Mouse (Mus musculus) midbrain, embryonic 14.5 days (tissue): ENCODE measurements around the gene Asap3. TPM values are rescaled to one million over a fixed set of nuclear protein-coding genes. Genes with fewer than 3 reads are reported as not detected.
A peak's percentile ranks its signal among the peaks of the same experiment; 100 is the strongest.

ENCODE experiments used
- ATAC-seq: fragments of 200-750 bp; cut with Nextera tagmentation; 2 replicates; pipeline ENCODE4 v1.8.0; 2017; ENCODE audit warnings: moderate number of reproducible peaks, moderate library complexity; ENCODE audit not compliant: low FRiP score, low TSS enrichment
- DNase-seq: peaks from one replicate; pipeline ENCODE4 v3.0.0-alpha.2; 2015
- H3K27ac ChIP-seq: fragments of 300-500 bp; sonication (generic); replicated peaks from 2 replicates; pipeline ENCODE4 v1.5.1; 2014; ENCODE audit warnings: mild to moderate bottlenecking, low read depth, low read length, moderate library complexity
- H3K27me3 ChIP-seq: fragments of 300-500 bp; sonication (generic); 2 replicates; pipeline ENCODE4 v1.6.1; 2014; ENCODE audit warnings: low read length, control low read depth, mixed read lengths; ENCODE audit not compliant: control insufficient read depth, insufficient read depth
- H3K36me3 ChIP-seq: fragments of 300-500 bp; sonication (generic); 2 replicates; pipeline ENCODE4 v1.6.1; 2014; ENCODE audit warnings: low read length, control low read depth; ENCODE audit not compliant: control insufficient read depth, insufficient read depth
- H3K4me1 ChIP-seq: fragments of 300-500 bp; sonication (generic); 2 replicates; pipeline ENCODE4 v1.6.1; 2014; ENCODE audit warnings: mild to moderate bottlenecking, antibody characterized with exemption, low read length, control low read depth; ENCODE audit not compliant: control insufficient read depth, insufficient read depth
- H3K4me2 ChIP-seq: fragments of 300-500 bp; sonication (generic); 2 replicates; pipeline ENCODE4 v1.6.1; 2014; ENCODE audit warnings: mild to moderate bottlenecking, low read length, moderate library complexity
- H3K4me3 ChIP-seq: fragments of 300-500 bp; sonication (generic); replicated peaks from 2 replicates; pipeline ENCODE4 v1.5.1; 2014; ENCODE audit warnings: low read depth, low read length
- H3K9ac ChIP-seq: fragments of 300-500 bp; sonication (generic); replicated peaks from 2 replicates; pipeline ENCODE4 v1.6.1; 2014; ENCODE audit warnings: mild to moderate bottlenecking, low read length, moderate library complexity
- H3K9me3 ChIP-seq: fragments of 300-500 bp; sonication (generic); 2 replicates; pipeline ENCODE4 v1.6.1; 2016; ENCODE audit warnings: low read length, control low read depth, mixed read lengths; ENCODE audit not compliant: control insufficient read depth
- WGBS: fragments of 180-500 bp; shearing (Covaris S2); extraction: QIAGEN DNeasy Blood & Tissue Kit; methylation state at CpG from one replicate; pipeline ENCODE4 v1.1.7; 2014; 5-methylcytosine and 5-hydroxymethylcytosine counted together
- polyA plus RNA-seq: library from polyadenylated mRNA; unstranded; fragments of >200 nt; fragmentation: Nextera tagmentation; extraction: Ambion mirVana; gene quantifications from 2 replicates; pipeline ENCODE4 v1.2.1, GENCODE M21; 2014

The Asap3 gene
- polyA plus RNA-seq, 1 experiment from 2014 or later: 3.4 TPM

DNA sequence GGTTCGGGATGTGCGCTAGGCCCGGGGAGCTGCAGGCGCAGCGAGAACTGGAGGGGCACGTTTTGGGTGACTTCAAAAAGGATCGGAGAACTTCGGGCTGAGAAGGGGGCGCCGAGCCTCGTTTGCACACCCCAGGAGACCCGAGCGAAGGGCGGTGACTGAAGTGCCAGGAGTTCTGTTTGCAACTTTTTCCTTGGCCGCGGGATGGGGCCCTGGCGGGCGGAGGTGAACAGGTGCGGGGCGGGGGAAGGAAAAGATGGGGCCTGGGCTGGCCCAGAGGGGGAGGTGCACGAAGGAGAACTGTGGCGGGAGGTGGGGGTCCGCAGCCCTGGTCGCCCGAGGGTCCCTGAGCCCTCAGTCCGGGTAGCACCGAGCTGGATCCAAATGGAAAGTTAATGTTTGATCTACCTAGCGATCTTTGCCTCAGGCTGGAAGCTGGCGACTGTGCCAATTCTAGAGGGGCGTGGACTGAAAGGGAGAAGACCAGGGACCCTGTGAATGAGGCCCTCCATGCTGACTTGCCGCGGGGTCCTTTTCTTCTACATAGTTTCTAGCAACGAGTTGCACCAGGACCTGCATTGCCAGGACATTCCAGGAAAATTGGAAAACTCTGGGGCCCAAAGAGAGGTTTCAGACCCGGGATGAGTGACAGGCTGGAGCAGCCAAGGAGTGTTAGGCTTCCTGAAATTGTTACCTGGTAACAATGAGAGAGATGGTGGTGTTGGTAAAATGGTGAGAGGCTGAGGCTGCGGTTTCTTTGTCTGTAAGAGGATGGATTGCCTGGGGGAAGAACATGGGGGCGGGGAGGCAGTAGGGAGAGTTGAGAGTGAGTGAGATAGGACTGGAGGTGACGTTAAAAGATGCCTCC, 42.5 kb downstream of the Asap3 start:
- peak overlapping the region; percentile 57 for H3K4me2 ChIP-seq
- DNase-seq: peak; percentile 29
- H3K9me3 ChIP-seq: no peaks in the 10 kb centered on the region
- H3K4me1 ChIP-seq: peaks cover 18% of the 10 kb centered on the region
- WGBS: under 1% methylated on average over 36 of the region's 37 CpGs
- H3K27ac ChIP-seq: no peak overlapping the region
- ATAC-seq: no peak
- peak overlapping the region; percentile 28 for H3K4me3 ChIP-seq
- no peak overlapping the region for H3K9ac ChIP-seq
- H3K27me3 ChIP-seq: peaks cover 52% of the 10 kb centered on the region
- H3K36me3 ChIP-seq: no peaks in the 10 kb centered on the region

DNA sequence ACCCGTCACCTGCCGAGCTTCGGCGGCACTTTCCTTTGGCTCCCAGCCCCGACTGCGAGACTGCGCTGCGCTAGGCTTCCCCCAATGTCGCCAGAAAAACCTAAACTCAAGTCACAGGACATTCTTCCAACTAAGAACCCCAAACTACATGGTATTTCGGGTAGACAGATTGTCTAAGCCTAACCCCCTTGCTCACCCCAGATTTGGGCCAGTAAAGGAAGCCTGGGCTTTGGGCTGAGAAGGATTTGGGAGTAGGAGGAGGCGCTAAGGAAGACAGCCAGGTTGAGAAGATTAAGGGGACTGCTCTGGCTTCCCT, 43.1 kb downstream of the Asap3 start:
- H3K27me3 ChIP-seq: peaks cover 52% of the 10 kb centered on the region
- H3K4me3 ChIP-seq: no peak overlapping the region
- peaks cover 18% of the 10 kb centered on the region for H3K4me1 ChIP-seq
- DNase-seq (no peak), ATAC-seq (no peak)
- no peak overlapping the region for H3K9ac ChIP-seq
- WGBS: 2% methylated on average over 11 of the region's 11 CpGs
- no peaks in the 10 kb centered on the region for H3K36me3 ChIP-seq
- H3K27ac ChIP-seq: no peak overlapping the region
- H3K9me3 ChIP-seq: no peaks in the 10 kb centered on the region
- no peak overlapping the region for H3K4me2 ChIP-seq

DNA sequence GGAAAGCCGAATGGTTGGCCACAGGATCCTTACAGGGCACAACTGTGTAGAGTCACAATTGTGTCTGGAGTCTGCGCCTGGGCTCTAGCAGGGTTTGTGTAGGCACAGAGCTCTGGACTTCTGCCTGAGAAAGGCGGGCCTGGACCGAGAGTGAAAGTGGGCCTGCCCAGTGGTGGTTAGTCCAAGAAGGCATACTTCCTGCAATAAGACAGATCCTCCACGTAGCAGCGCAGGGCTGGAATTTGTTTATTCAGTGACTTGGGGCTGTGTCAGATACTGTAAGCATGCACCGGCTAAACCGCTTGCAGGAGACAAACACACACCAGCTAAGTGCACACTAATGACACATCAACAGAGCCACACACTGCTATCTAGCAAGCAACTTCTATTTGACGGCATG, 43.6 kb downstream of the Asap3 start:
- DNase-seq: no peak
- 45% methylated on average over 9 of the region's 9 CpGs for WGBS
- Histone ChIP-seq H3K27ac (no peak overlapping the region), H3K9ac (no peak overlapping the region), H3K4me1 (peaks cover 18% of the 10 kb centered on the region), H3K27me3 (peaks cover 52% of the 10 kb centered on the region), H3K9me3 (no peaks in the 10 kb centered on the region), H3K36me3 (no peaks in the 10 kb centered on the region), H3K4me3 (no peak overlapping the region), H3K4me2 (no peak overlapping the region)
- no peak for ATAC-seq

DNA sequence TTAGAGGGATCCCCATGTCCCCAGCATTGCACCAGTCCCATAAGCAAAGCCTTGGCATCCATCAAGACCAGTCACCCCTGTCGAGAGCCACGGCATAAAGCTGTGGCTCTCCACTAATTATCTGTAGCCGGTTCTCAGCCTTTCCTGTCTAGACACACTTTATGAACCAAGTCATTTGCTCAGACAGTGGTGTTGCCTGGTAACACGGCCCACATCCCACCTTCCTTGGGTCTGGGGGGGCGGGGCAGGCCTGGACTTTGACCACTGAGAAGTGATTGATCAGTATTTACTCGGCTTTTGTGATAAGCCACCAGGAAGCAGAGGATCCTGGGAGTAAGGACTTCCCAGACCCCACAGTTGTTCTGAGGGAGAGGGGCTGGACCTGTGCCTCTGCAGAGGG, 49.8 kb downstream of the Asap3 start:
- no peak overlapping the region for H3K9ac ChIP-seq
- no peaks in the 10 kb centered on the region for H3K4me1 ChIP-seq
- ATAC-seq (no peak), DNase-seq (no peak)
- H3K4me2 ChIP-seq: no peak overlapping the region
- WGBS: 67% methylated on average over 6 of the region's 6 CpGs
- H3K27me3 ChIP-seq: no peaks in the 10 kb centered on the region
- no peaks in the 10 kb centered on the region for H3K9me3 ChIP-seq
- no peak overlapping the region for H3K27ac ChIP-seq
- no peak overlapping the region for H3K4me3 ChIP-seq
- no peaks in the 10 kb centered on the region for H3K36me3 ChIP-seq

DNA sequence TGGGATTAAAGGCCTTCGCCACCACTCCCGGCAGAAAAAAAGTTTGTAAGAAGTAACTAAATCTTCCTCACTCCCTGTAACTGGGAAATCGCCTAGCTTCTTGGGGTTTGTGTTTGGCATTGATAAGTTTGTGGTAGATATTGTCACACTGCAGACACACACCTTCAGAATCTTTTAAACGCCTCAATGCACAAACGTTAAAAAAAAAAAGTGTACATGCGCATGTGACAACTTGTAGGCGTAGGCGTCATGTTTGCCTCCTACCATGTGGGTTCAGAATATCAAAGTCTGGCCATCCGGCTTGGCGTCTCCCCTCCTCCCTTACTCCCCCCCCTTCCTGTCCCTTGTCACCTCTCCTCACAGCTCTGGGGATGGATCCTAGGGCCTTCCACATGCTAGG, 50.5 kb downstream of the Asap3 start:
- no peak overlapping the region for H3K4me2 ChIP-seq
- H3K9me3 ChIP-seq: no peaks in the 10 kb centered on the region
- ATAC-seq (no peak), DNase-seq (no peak)
- no peaks in the 10 kb centered on the region for H3K27me3 ChIP-seq
- H3K36me3 ChIP-seq: no peaks in the 10 kb centered on the region
- WGBS: 89% methylated on average over 10 of the region's 10 CpGs
- H3K9ac ChIP-seq: no peak overlapping the region
- no peak overlapping the region for H3K27ac ChIP-seq
- H3K4me3 ChIP-seq: no peak overlapping the region
- H3K4me1 ChIP-seq: no peaks in the 10 kb centered on the region

DNA sequence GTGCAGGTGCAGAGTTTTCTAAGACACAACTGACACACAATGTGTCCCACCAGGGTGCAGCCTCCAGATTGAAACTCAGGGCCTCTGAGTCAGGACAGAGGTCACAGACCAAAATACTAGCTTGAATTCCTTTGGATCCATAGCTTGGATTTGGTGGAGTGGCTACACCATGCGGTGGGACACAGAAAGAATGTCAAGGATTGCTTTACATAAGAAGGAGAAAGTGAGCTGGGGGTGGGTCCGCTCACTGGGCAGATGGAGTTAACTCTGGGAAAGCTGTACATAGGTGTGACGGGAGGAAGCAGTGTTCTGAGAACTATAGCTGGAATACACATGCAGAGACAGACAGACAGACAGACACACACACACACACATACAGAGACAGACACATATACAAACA, 53.8 kb downstream of the Asap3 start:
- ATAC-seq (no peak), DNase-seq (no peak)
- Histone ChIP-seq H3K9me3 (no peaks in the 10 kb centered on the region), H3K36me3 (no peaks in the 10 kb centered on the region), H3K4me1 (no peaks in the 10 kb centered on the region), H3K9ac (no peak overlapping the region), H3K4me2 (no peak overlapping the region), H3K27ac (no peak overlapping the region), H3K4me3 (no peak overlapping the region), H3K27me3 (no peaks in the 10 kb centered on the region)
- 53% methylated on average over 3 of the region's 3 CpGs for WGBS

DNA sequence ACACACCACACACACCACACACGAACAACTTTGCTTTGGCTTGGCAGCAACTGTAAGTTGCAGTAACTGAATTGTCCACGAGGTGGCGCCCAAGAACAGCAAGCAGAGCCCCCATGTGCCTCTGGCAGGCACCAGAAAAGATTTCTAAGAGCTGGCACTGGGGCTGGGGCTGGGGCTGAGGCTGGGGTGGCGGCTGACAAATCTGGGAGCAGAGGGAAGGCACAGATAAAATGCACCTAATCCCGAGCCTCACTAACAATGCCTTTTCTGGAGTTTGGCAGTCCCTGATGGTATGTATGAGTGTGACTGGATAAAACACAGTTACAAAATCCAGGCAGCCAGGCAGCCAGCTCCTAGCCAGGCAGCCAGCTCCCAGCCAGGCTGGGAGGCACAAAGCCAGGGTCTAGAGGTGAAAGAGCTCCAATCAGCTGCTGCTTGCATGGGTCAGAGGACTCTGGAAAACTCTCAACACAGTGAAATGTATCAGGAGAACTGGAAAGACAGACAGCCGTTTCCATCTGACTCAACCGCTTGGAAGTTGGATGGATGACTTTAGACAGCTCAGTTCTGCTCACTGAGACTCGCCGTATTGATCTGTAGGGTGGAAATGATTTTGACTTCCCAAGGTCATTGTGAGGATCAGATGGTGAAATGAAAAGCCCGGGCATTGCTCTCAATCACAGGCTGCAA, 54.5 kb downstream of the Asap3 start:
- DNase-seq: peak; percentile 91
- no peak overlapping the region for H3K9ac ChIP-seq
- H3K27ac ChIP-seq: no peak overlapping the region
- 0 out of 2 replicates have a peak overlapping the region, but pooled peaks have one; percentile 8 for H3K4me2 ChIP-seq
- ATAC-seq: no peak; the same call in 1 of the 2 replicates
- WGBS: 38% methylated on average over 10 of the region's 10 CpGs
- no peaks in the 10 kb centered on the region for H3K9me3 ChIP-seq
- H3K4me1 ChIP-seq: no peaks in the 10 kb centered on the region
- H3K27me3 ChIP-seq: no peaks in the 10 kb centered on the region
- H3K4me3 ChIP-seq: no peak overlapping the region
- H3K36me3 ChIP-seq: no peaks in the 10 kb centered on the region

DNA sequence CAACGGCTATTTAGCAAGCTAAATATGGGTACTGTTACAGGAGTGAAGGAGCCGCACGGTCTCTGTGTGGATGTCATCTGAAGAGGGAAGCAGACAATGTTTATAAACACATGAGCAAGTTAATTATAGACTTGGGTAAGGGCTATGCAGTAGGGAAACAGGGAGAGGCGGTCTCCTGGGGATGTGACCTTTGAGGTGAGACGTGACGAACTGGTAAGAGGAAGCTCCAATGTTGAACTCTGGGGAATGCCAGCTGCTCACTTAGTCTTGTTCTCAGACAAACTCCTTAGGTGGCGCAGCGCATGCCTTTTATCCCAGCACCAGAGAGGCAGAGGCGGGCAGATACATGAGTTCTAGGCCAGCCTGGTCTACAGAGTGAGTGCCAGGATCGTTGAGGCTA, 55.7 kb downstream of the Asap3 start:
- H3K4me1 ChIP-seq: no peaks in the 10 kb centered on the region
- H3K9ac ChIP-seq: no peak overlapping the region
- no peak overlapping the region for H3K27ac ChIP-seq
- H3K4me3 ChIP-seq: no peak overlapping the region
- 88% methylated on average over 10 of the region's 10 CpGs for WGBS
- no peak for ATAC-seq
- no peaks in the 10 kb centered on the region for H3K36me3 ChIP-seq
- H3K4me2 ChIP-seq: no peak overlapping the region
- H3K9me3 ChIP-seq: no peaks in the 10 kb centered on the region
- DNase-seq: no peak
- H3K27me3 ChIP-seq: no peaks in the 10 kb centered on the region

DNA sequence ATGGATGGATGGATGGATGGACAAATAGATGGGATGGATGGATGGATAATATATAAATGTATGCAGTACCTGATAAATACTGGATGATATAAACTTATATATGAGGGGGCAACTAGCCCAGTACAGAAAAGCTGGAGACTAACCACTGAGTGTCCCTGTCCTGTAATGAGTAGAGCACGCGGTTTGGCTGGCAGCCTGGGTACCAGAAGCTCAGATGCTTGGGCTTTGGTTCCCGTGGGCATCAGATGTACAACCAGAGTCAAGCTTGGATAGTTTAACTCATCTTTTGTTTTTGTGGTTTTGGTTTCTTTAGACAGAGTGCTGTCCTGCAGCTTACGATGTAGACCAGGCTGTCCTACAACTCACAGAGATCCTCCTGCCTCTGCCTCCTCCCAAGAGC, 57.4 kb downstream of the Asap3 start:
- H3K36me3 ChIP-seq: no peaks in the 10 kb centered on the region
- no peak overlapping the region for H3K27ac ChIP-seq
- H3K4me1 ChIP-seq: no peaks in the 10 kb centered on the region
- H3K9me3 ChIP-seq: no peaks in the 10 kb centered on the region
- no peak overlapping the region for H3K4me2 ChIP-seq
- DNase-seq (no peak), ATAC-seq (no peak)
- no peak overlapping the region for H3K4me3 ChIP-seq
- no peaks in the 10 kb centered on the region for H3K27me3 ChIP-seq
- H3K9ac ChIP-seq: no peak overlapping the region
- 96% methylated on average over 4 of the region's 4 CpGs for WGBS
